Mouse (Mus musculus): ENCODE measurements at regions not wholly inside any gene's neighbourhood (a gene's known extent, or its start where the extent isn't known, plus 50 kb on each side); places are given as distances from the start of the nearest gene placed in this dataset.

- no peaks in the 10 kb centered on the region for H3K9me3 ChIP-seq
- no peak overlapping the region for H3K4me3 ChIP-seq
- 80% methylated on average over 7 of the region's 7 CpGs for WGBS
- no peak overlapping the region for H3K27ac ChIP-seq
- H3K9ac ChIP-seq = no peak overlapping the region
- H3K36me3 ChIP-seq = no peaks in the 10 kb centered on the region
- no peak overlapping the region for H3K4me2 ChIP-seq (replicated peaks)
- no peak for ATAC-seq (ENCODE audit: low FRiP score, low read depth)
- no peaks in the 10 kb centered on the region for H3K4me1 ChIP-seq
- no peaks in the 10 kb centered on the region for H3K27me3 ChIP-seq (replicated peaks)
Observed at GRCm38 (mm10) chr10:37617708-37618300, 479.1 kb upstream of the Marcks start.

- no peak for ATAC-seq (ENCODE audit: low FRiP score, low read depth)
- Histone ChIP-seq H3K4me2 (replicated peaks) (no peak overlapping the region), H3K4me3 (no peak overlapping the region), H3K9ac (no peak overlapping the region), H3K36me3 (no peaks in the 10 kb centered on the region), H3K4me1 (no peaks in the 10 kb centered on the region), H3K9me3 (no peaks in the 10 kb centered on the region), H3K27ac (no peak overlapping the region), H3K27me3 (replicated peaks) (no peaks in the 10 kb centered on the region)
- 64% methylated on average over 4 of the region's 4 CpGs for WGBS
Observed at GRCm38 (mm10) chr10:37615926-37616691, 477.4 kb upstream of the Marcks start.

- ATAC-seq (ENCODE audit: low FRiP score, low read depth) = no peak
- Histone ChIP-seq H3K9me3 (no peaks in the 10 kb centered on the region), H3K4me3 (no peak overlapping the region), H3K27me3 (replicated peaks) (no peaks in the 10 kb centered on the region), H3K4me2 (replicated peaks) (no peak overlapping the region), H3K27ac (no peak overlapping the region), H3K9ac (no peak overlapping the region), H3K36me3 (no peaks in the 10 kb centered on the region), H3K4me1 (no peaks in the 10 kb centered on the region)
- 80% methylated on average over 1 of the region's 1 CpGs for WGBS
Observed at GRCm38 (mm10) chr10:37613936-37614335, 475.2 kb upstream of the Marcks start.

GRCm38 (mm10) chr10:37603529-37603928, 464.8 kb upstream of the Marcks start:
- no peak overlapping the region for H3K27ac ChIP-seq
- no peaks in the 10 kb centered on the region for H3K27me3 ChIP-seq (replicated peaks)
- WGBS = 59% methylated on average over 1 of the region's 1 CpGs
- no peaks in the 10 kb centered on the region for H3K9me3 ChIP-seq
- no peak overlapping the region for H3K4me2 ChIP-seq (replicated peaks)
- H3K4me3 ChIP-seq = no peak overlapping the region
- no peak overlapping the region for H3K9ac ChIP-seq
- no peaks in the 10 kb centered on the region for H3K4me1 ChIP-seq
- no peaks in the 10 kb centered on the region for H3K36me3 ChIP-seq
- ATAC-seq (ENCODE audit: low FRiP score, low read depth) = no peak

GRCm38 (mm10) chr10:37602936-37603335, 464.2 kb upstream of the Marcks start:
- Histone ChIP-seq H3K4me3 (no peak overlapping the region), H3K4me2 (replicated peaks) (no peak overlapping the region), H3K4me1 (no peaks in the 10 kb centered on the region), H3K27ac (no peak overlapping the region), H3K9ac (no peak overlapping the region), H3K27me3 (replicated peaks) (no peaks in the 10 kb centered on the region), H3K36me3 (no peaks in the 10 kb centered on the region), H3K9me3 (no peaks in the 10 kb centered on the region)
- WGBS = 41% methylated on average over 2 of the region's 2 CpGs
- no peak for ATAC-seq (ENCODE audit: low FRiP score, low read depth)

GRCm38 (mm10) chr10:37589889-37590288, 451.2 kb upstream of the Marcks start:
- H3K27ac ChIP-seq = no peak overlapping the region
- WGBS = 81% methylated on average over 2 of the region's 2 CpGs
- no peak for ATAC-seq (ENCODE audit: low FRiP score, low read depth)
- no peaks in the 10 kb centered on the region for H3K36me3 ChIP-seq
- H3K4me1 ChIP-seq = no peaks in the 10 kb centered on the region
- H3K4me3 ChIP-seq = no peak overlapping the region
- H3K9ac ChIP-seq = no peak overlapping the region
- H3K4me2 ChIP-seq (replicated peaks) = no peak overlapping the region
- no peaks in the 10 kb centered on the region for H3K27me3 ChIP-seq (replicated peaks)
- no peaks in the 10 kb centered on the region for H3K9me3 ChIP-seq

GRCm38 (mm10) chr10:37589009-37589408, 450.3 kb upstream of the Marcks start:
- no peak overlapping the region for H3K4me2 ChIP-seq (replicated peaks)
- H3K4me1 ChIP-seq = no peaks in the 10 kb centered on the region
- no peak overlapping the region for H3K27ac ChIP-seq
- no peak for ATAC-seq (ENCODE audit: low FRiP score, low read depth)
- WGBS = 91% methylated on average over 1 of the region's 1 CpGs
- H3K27me3 ChIP-seq (replicated peaks) = no peaks in the 10 kb centered on the region
- no peaks in the 10 kb centered on the region for H3K9me3 ChIP-seq
- H3K36me3 ChIP-seq = no peaks in the 10 kb centered on the region
- no peak overlapping the region for H3K4me3 ChIP-seq
- H3K9ac ChIP-seq = no peak overlapping the region

- H3K9me3 ChIP-seq = no peaks in the 10 kb centered on the region
- 89% methylated on average over 2 of the region's 2 CpGs for WGBS
- H3K27ac ChIP-seq = no peak overlapping the region
- H3K4me2 ChIP-seq (replicated peaks) = no peak overlapping the region
- H3K36me3 ChIP-seq = no peaks in the 10 kb centered on the region
- no peak overlapping the region for H3K9ac ChIP-seq
- no peaks in the 10 kb centered on the region for H3K4me1 ChIP-seq
- H3K27me3 ChIP-seq (replicated peaks) = no peaks in the 10 kb centered on the region
- no peak for ATAC-seq (ENCODE audit: low FRiP score, low read depth)
- H3K4me3 ChIP-seq = no peak overlapping the region
Observed at GRCm38 (mm10) chr10:37571171-37571570, 432.5 kb upstream of the Marcks start.

- H3K36me3 ChIP-seq = no peaks in the 10 kb centered on the region
- no peaks in the 10 kb centered on the region for H3K27me3 ChIP-seq (replicated peaks)
- no peaks in the 10 kb centered on the region for H3K4me1 ChIP-seq
- no peak for ATAC-seq (ENCODE audit: low FRiP score, low read depth)
- H3K9ac ChIP-seq = no peak overlapping the region
- WGBS = 97% methylated on average over 2 of the region's 2 CpGs
- no peak overlapping the region for H3K4me3 ChIP-seq
- H3K4me2 ChIP-seq (replicated peaks) = no peak overlapping the region
- H3K9me3 ChIP-seq = no peaks in the 10 kb centered on the region
- no peak overlapping the region for H3K27ac ChIP-seq
Observed at GRCm38 (mm10) chr10:37561705-37562104, 423.0 kb upstream of the Marcks start.

- WGBS = 85% methylated on average over 2 of the region's 2 CpGs
- Histone ChIP-seq H3K4me3 (no peak overlapping the region), H3K9ac (no peak overlapping the region), H3K27ac (no peak overlapping the region), H3K27me3 (replicated peaks) (no peaks in the 10 kb centered on the region), H3K9me3 (no peaks in the 10 kb centered on the region), H3K36me3 (no peaks in the 10 kb centered on the region), H3K4me1 (no peaks in the 10 kb centered on the region), H3K4me2 (replicated peaks) (no peak overlapping the region)
- ATAC-seq (ENCODE audit: low FRiP score, low read depth) = no peak
Observed at GRCm38 (mm10) chr10:37549446-37549845, 410.7 kb upstream of the Marcks start.

- Histone ChIP-seq H3K4me3 (no peak overlapping the region), H3K36me3 (no peaks in the 10 kb centered on the region), H3K27ac (no peak overlapping the region), H3K9me3 (no peaks in the 10 kb centered on the region), H3K4me1 (no peaks in the 10 kb centered on the region), H3K4me2 (replicated peaks) (no peak overlapping the region), H3K9ac (no peak overlapping the region), H3K27me3 (replicated peaks) (no peaks in the 10 kb centered on the region)
- no peak for ATAC-seq (ENCODE audit: low FRiP score, low read depth)
- WGBS = 74% methylated on average over 1 of the region's 1 CpGs
Observed at GRCm38 (mm10) chr10:37540703-37541102, 402.0 kb upstream of the Marcks start.

- peaks cover 4% of the 10 kb centered on the region; the same call in 1 of the 2 replicates for H3K4me1 ChIP-seq
- H3K27ac ChIP-seq = no peak overlapping the region
- no peaks in the 10 kb centered on the region for H3K27me3 ChIP-seq (replicated peaks)
- no peak for ATAC-seq (ENCODE audit: low FRiP score, low read depth)
- 64% methylated on average over 3 of the region's 3 CpGs for WGBS
- no peaks in the 10 kb centered on the region for H3K9me3 ChIP-seq
- H3K36me3 ChIP-seq = no peaks in the 10 kb centered on the region
- H3K4me2 ChIP-seq (replicated peaks) = no peak overlapping the region
- H3K9ac ChIP-seq = no peak overlapping the region
- H3K4me3 ChIP-seq = no peak overlapping the region
Observed at GRCm38 (mm10) chr10:37505966-37506615, 367.4 kb upstream of the Marcks start.
